Mouse (Mus musculus) right cerebral cortex, postnatal 14 days (tissue): ENCODE measurements around the gene 1700029H14Rik.
A peak's percentile ranks its signal among the peaks of the same experiment; 100 is the strongest.

Experiments
- DNase-seq: peaks from one replicate; pipeline ENCODE4 v3.0.0; 2022

1700029H14Rik gene

GRCm38 (mm10) chr8:13541526-13541925, 20.7 kb downstream of the 1700029H14Rik start:
- DNase-seq = no peak

- no peak for DNase-seq
These were observed 22.1 kb downstream of the 1700029H14Rik start for GRCm38 (mm10) chr8:13540122-13540521.

- peak; percentile 25 for DNase-seq
These were observed 23.4 kb downstream of the 1700029H14Rik start for GRCm38 (mm10) chr8:13538821-13539220.

GRCm38 (mm10) chr8:13537102-13537501, 25.2 kb downstream of the 1700029H14Rik start:
- no peak for DNase-seq

- no peak for DNase-seq
These were observed 29.1 kb downstream of the 1700029H14Rik start for GRCm38 (mm10) chr8:13533123-13533522.

GRCm38 (mm10) chr8:13531602-13532171, 30.6 kb downstream of the 1700029H14Rik start:
- peak; percentile 38 for DNase-seq

GRCm38 (mm10) chr8:13530941-13531340, 31.3 kb downstream of the 1700029H14Rik start:
- DNase-seq = peak; percentile 75

- no peak for DNase-seq
These were observed 31.9 kb downstream of the 1700029H14Rik start for GRCm38 (mm10) chr8:13530401-13530800.

GRCm38 (mm10) chr8:13529891-13530316, 32.4 kb downstream of the 1700029H14Rik start:
- DNase-seq = peak; percentile 63

GRCm38 (mm10) chr8:13529011-13529840, 33.0 kb downstream of the 1700029H14Rik start:
- no peak for DNase-seq

GRCm38 (mm10) chr8:13521392-13521791, 40.9 kb downstream of the 1700029H14Rik start:
- no peak for DNase-seq

GRCm38 (mm10) chr8:13520349-13520748, 41.9 kb downstream of the 1700029H14Rik start:
- no peak for DNase-seq

- DNase-seq = no peak
These were observed 42.8 kb downstream of the 1700029H14Rik start for GRCm38 (mm10) chr8:13519503-13519902.

- DNase-seq = no peak
These were observed 44.9 kb downstream of the 1700029H14Rik start for GRCm38 (mm10) chr8:13517284-13517781.

GRCm38 (mm10) chr8:13516728-13517127, 45.5 kb downstream of the 1700029H14Rik start:
- no peak for DNase-seq

- DNase-seq = no peak
These were observed 46.2 kb downstream of the 1700029H14Rik start for GRCm38 (mm10) chr8:13516011-13516442.

GRCm38 (mm10) chr8:13513556-13514370, 48.5 kb downstream of the 1700029H14Rik start:
- DNase-seq = no peak

GRCm38 (mm10) chr8:13512677-13513076, 49.6 kb downstream of the 1700029H14Rik start:
- DNase-seq = no peak

GRCm38 (mm10) chr8:13512016-13512415, 50.2 kb downstream of the 1700029H14Rik start:
- DNase-seq = no peak

GRCm38 (mm10) chr8:13507284-13507937, 54.9 kb downstream of the 1700029H14Rik start:
- DNase-seq = no peak

GRCm38 (mm10) chr8:13506849-13507248, 55.4 kb downstream of the 1700029H14Rik start:
- DNase-seq = peak; percentile 43

- DNase-seq = no peak
These were observed 57.2 kb downstream of the 1700029H14Rik start for GRCm38 (mm10) chr8:13504894-13505674.
